Mouse (Mus musculus) skeletal muscle tissue, adult 2 months (tissue): Measurements from ENCODE around the gene Nsmce1.

Experiments used
- DNase-seq: peaks from one replicate; pipeline ENCODE4 v3.0.0-alpha.2; 2012; ENCODE audit warnings: low read depth, low spot score

Nsmce1 gene

DNA sequence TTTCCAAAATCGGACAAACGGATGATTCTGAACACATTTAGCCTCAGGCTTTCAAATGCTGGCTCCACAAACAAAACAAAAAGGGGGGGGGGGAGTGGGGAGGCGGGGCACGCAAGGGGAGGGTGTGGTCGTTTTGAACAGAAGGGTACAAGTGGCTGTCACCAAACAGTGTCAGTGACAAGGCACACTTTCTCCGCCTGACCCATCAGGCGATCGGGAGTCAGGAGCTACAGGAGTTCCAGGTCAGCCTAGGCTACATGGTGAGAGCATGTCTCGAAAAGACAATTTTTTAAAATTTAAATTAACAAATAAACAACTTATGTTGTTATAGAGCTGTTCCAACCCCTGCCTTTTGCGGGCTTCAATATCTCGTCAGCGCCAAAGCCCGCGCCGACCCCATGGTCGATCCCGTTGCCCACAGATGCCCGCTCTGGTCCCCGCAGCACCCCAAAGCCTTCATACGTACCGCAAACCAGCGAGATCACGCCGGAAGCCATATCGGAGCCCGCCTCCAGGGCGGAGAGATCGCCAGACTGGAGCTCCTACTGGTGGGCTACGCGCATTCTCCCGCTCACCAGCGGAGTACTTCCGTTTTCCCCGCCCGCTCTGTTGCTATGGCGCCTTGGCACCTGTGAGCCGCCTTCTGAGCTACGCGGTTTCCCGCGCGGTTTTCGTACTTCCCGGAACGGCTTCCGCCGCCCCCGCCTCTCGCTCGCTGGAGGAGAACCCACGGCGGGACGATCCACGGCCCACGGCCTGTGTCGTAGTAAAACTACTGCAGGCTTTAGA is at the start of gene Nsmce1:
Gene Nsmce1, minus strand, starts transcription at position 650 of the 789 bp plus-strand sequence.
- peak; percentile 93 for DNase-seq

DNA sequence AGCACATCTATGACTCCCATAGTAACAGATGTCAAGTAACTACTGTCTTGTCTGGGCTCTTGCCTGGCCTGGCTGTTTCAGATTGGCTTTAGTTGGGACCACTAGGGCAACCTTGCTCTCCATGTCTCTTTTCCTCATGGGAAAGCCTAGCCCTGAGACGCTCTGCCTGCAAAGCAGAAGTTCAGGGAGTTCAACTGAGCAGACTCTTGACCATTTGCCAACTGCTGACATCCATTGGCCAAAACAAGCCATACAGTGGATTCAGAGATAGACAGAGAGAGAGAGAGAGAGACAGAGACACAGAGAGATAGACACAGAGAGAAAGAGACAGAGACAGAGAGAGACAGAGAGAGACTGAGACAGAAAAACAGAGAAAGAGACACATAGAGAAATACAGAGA is 49.6 kb upstream of the Nsmce1 start:
- DNase-seq = no peak

DNA sequence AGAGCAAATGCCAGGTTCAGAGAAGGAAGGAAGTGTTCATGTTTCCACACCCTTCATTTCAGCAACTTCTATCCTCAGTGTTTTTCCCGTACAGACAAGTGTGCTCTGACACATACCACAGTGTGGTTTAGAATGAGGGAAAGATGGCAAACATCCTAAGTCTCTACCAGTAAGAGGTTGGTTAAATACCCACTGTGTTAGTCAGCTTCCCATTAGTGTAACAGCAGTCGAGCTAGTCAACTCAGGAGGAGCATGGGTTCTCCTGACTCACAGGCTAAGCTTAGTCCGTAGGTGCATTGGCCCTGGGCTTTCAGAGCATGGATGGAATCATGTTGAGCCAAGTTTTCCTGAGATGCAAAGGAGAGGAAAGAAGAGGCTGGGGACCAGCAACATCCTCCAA is 48.0 kb upstream of the Nsmce1 start:
- no peak for DNase-seq

DNA sequence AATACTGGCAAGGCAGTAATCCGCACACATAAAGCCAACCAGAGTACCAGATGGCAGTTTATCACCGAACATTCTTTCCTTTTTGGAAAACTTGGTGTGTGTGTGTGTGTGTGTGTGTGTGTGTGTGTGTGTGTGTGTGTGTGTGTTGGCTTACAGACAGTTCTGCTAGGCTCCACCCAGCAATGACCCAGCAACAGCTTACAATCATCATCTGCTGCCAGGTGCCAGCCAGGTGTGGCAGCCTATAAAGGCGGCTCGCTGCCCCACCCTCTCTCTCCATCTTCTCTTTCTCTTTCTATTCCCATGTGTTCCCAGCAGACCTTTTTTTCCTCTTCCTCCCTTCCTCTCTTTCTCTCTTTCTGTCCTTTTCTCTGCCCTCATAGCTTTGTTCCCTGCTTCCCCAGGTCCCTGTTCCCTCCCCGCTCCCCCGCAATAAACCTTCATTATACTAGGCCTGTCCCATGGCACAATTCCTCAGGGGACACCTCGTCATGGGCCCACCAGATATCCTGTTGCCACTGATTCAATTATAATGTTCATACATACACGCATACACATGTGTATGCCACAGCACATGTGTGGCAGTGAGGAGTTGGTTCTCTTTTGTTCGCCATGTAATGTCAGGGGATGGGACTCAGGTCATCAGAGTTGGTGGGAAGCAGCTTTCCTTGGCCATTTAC is 36.6 kb upstream of the Nsmce1 start:
- no peak for DNase-seq

DNA sequence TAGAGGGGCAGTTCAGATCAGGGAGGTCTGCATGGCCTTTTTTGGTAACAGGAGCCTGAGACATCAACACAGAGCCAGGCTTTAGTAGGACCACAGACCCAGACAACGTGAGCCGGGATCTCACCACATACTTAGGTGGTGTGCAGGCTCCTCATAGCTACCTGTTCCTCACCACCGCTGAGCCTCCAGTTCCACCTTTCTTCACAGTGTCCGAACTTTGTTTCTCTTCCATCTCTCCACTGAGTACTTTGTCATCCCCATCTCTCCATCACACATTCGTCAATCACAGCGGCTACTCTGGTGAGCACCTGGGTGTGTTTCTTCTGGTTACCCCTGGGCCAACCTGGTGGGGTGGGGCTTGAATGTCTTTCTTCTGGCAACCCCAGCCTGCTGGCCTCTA is 35.8 kb upstream of the Nsmce1 start:
- no peak for DNase-seq

DNA sequence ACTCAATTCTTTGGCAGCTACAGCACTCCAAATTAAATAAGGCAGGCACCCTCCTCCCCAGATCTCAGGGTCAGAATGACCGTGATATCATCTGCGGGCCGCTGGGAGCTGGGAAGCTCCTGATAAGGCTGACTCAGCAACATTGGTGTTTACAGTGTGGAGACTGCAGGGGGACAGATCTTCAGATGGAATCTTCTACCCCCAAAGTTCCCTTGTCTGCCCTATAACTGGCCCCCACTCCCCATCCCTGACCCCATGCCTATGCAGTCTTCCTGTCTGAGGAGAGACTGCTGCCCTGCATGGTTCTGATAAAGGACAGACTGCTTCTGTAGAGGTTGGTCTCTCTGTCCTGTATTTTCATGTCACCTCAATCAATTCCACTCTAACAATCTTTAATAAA is 31.7 kb upstream of the Nsmce1 start:
- DNase-seq = no peak

DNA sequence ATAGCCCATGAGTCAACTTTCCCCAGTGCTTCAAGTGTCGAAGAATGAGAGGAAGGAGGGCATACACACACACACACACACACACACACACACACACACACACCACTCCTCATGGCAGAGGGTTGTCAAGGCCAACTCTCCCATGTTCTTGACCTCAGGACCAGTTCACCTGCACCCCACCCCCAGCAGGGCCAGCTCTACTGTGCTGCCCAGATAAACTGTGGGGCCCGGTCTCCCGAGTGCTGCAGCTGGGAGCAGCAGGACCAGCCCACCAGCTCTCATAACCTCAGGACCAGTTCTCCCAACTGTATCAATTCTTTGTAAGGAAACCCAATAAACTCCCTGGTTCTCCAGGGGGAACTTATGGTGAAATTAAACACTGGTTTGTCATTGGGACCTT is 28.3 kb upstream of the Nsmce1 start:
- no peak for DNase-seq

DNA sequence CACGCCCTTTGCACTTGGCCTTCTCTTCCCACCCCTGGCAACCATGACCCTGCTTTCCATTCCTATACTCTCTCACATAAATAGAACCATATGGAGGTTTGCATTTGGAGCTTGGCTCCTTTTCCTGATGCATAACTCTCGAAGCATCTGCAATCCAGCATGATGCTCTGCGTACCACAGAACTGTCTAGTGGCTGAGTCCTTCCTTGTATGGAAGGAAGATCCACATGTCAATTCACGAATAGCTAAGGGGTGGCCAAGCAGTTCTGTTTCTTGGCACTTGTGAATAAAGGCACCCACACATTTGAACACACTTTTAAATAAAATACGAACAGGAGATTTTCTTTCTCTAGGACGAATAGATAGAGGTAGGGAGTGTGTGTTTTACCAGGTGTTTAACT is 26.1 kb upstream of the Nsmce1 start:
- no peak for DNase-seq

DNA sequence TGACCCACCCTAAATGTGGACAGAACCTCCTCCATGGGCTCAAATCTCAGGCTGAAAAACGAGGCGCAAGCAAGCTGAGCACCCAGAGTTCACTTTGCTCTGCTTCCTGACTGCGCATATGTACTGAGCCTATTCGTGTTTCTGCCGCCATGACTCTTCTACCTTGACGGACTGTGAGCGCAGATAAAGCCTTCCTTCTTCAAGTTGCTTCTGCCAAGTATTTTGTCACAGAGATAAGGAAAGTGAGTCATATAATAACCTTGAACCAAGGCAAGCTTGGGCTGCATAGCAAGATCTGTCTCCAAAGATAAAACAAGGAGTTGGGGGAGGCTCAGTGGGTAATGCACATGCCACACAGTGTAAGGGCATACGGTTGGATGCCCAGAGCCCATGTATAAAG is 25.3 kb upstream of the Nsmce1 start:
- DNase-seq = no peak

DNA sequence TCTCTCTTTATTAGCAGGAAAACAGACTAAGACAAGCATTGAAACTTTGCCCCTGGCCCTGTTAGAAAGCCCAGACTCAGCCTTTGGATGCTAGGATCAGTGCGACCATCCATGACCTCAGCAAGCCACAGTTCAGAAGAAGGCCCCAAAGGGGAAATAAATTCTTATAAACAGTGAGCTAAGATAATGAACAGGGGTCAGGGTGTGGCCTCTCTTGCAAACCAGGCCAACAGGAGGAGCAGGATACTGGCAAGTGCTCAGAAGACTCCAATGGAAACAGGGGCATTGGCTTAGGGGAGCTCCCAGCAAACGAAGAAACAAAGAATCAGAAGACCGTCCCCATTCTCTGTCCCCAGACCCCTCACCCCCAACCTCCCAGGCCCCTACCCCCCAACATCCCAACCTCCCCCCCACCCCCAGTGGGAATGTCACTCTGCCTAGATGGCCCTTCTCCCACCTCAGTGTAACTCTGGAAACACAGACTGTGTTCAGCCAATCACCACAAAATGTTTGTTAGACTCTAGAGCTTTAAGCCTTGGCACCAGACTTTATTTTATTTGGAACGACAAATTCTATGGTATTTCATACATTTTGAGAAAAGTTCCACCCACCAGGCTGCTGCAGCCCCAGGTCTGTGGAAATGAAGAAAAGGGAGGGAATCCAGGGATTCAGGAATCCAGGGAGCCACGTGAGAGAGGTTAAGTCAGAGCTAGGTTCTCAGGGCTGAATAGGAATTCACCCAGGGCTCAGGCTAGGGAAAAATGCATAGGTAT is 23.9 kb upstream of the Nsmce1 start:
- no peak for DNase-seq

DNA sequence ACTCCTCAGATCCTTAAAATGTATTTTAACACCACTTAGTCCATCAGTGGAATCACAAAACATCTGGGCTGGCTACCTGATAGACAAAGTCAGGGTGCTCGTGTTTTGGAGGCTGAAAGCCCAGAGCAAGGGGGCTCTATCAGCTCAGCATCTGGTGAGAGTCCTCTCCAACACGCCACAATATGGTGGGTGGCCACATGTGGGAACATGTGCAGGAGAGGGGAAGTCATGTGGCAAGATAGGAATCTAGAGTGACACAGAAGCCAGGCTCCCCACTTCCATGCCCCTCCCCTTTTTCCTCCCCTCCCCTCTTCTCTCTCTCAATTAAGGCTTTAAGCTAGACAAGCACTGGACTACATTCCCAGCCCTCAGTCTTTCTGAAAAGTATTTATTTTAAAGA is 20.5 kb upstream of the Nsmce1 start:
- no peak for DNase-seq

DNA sequence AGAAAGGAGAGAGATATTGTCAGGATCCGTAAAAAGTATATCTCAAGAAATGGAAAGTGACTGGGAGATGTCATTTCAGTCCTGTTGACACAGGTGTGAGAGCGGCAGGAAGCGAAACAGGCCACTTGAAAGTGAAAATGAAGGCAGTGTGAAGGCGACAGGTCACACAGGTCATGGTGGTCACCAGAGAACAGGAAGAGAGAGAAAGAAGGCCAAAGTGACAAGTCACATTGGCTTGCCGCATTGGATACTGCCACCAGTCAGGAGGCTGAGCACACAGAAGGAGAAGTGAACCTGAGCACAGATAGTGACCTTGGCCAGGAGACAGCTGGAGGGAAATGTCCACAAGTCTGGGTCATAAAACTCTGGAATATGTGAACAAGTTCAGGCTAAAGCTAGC is 20.0 kb upstream of the Nsmce1 start:
- DNase-seq = no peak

DNA sequence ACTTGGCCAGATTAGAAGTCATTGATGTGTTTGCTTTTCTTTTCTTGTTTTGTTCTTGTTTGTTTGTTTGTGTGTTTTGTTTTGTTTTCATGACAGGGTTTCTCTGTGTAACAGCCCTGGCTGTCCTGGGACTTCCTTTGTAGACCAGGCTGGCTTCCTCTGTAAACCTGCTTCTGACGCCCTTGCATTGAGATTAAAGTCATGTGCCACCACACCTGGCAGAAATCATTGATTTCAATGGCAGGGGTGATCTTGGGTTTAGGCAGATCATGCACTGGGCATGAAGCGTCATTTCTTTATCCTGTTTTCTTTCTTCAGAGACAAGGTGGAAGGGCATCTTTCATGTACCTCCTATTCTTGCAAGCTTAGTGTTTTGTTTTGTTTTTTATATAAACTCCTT is 15.9 kb upstream of the Nsmce1 start:
- no peak for DNase-seq

DNA sequence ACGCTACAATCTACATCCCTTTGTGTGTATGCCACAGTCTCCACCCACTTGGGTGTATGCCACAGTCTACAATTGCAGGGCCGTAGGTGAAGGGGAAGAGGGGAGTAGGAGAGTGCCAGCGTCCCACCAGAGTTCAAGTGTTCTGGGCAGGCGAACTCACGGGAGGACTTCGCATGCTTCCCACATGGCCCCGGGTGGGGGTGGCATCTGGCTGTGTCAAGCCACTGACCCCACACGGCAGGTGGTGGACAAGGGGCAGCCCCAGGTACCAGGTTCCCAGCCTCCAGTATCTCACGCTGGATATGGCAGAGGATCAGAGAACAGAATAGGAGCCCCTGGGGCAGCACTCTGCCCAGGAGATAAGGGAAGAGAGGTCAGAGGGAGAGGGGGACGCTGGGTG is 14.2 kb upstream of the Nsmce1 start:
- DNase-seq = no peak

DNA sequence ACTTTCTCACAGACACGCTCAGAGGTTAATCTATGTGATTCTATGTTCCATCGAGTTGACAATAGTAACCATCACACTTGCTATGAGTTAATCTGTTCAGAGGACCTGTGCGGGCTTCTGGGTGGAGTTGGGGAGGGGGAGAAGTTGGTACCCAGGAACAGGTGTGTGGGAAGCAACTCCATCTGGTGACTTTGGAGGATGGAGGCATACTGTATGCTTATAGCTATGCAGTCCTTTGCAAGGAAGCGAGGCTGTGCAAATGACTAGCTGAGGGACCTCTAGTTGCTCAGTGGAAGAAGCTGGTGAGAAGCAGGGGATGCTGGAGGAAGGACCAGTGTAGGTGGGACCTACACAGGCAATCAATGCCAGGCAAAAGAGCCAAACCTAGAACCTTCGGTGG is 13.2 kb upstream of the Nsmce1 start:
- DNase-seq = no peak

DNA sequence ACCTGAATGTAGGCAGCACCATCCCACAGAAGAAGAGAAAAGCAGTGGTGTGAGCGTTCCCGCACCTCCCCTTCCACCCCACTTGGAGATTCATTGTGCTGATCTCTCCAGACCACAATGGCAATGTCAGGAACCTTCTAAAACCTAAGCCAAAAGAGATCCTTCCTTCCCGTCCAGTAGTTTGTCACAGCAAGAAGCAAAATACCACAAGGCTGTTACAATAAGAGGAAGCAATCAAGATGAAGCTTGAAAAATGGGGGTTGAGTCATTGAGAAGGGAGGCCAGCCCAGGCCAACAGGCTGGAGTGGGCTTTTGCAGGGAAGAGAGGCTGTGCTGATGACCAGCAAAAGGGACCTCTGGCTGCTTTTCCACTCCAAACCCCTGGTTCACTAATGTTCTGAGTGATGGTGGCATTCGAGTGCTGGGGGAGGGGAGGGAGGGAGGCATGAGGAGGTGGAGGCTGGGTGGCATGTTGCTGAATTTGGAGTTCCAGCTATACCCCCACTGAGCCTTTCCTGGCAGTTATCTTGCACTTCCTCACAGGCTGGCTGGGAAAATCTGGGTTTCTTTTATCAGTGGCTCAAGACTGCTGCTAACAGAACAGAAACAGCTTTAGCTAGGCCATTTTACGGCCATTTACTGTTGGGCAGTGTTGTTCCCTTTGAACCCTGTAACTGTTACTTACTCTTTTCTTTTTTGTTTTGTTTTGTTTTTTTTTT is 12.1 kb upstream of the Nsmce1 start:
- DNase-seq = no peak

DNA sequence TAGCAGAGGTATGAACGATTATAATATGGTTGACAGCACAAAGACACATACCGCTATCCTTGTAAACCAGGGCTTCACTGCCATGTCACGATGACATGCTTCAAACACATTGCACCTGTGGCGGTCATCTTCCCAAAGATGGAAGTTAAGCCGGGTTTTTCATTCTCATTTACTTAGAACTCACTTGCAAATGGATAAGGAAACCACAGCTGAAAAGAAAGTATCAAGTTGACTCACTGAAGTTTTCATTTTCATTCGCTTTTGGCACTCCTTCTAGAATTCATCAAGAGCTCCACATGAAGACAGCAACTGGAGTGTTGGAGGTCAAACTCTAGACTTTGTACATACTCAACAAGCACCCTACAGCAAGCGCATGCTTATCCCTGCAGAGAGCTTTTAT is 9.5 kb upstream of the Nsmce1 start:
- no peak for DNase-seq

DNA sequence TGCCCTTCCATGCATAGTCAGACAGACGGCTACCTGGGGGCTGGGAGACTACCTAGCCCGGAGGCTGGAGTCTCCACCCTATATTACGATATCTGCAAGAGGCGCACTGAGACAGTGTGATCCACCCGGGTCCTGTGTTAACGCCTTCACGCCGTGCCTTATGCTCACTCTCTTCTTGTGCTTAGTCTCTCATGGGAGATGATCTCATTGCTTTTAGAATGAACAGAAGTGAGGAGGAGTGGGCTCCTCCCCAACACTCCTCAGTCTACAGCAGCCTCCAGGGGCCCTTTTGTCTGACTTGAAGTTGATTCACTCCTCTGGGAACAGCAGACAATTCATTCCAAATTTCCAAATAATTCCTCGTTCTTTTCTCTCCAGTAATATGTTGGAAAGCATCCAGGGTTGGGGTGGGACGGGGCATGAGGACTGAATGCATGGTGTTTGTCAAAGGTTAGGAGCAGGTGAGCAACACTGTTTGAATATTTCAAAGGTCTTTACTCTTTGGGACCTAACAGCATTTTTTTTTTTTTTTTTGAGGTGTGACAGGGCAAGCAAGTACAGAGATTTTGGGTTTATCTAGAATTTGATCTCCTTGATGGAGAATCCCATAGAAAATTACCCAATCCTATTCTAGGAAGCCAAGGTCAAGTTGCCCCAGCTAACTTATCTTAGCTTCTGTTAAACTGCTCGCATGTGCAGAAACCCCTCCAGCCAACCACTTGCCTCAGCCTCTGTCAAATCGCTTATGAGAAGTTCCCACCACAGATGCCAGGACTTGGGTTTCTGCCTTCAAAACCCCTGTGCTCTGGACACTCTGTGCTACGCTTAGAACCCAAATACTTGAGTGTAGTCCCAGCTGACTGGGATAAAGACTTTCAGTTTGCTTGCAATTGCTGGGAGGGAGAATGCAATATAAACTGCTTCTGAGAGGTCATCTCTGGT is 8.8 kb upstream of the Nsmce1 start:
- peak; percentile 54 for DNase-seq

DNA sequence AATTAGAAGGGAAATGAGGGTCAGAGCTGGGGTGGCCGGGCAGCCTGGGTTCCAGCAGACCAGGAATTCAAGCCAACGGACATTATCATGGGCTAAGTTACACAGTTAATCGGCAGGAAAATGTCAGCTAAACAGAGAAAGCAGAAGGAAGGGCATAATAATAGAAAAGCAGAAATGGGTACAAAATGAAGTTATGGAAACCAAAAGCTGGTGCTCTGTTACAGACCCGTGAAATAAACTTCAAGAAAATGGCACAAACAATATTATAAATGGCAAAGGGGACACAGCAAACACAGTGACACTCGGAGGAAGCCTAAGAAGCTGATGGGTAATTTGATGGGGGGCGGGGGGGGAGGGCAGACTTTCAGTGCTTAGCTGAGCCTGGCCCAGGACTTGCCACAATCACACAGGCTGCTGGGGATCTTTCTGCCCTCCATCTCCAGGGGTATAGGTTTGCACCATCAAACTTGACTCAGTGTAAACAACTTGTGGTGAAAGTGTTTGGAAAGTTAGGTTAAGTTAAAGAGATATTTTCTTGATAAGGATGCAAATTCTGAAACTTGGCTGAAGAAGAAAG is 4.6 kb upstream of the Nsmce1 start:
- no peak for DNase-seq

DNA sequence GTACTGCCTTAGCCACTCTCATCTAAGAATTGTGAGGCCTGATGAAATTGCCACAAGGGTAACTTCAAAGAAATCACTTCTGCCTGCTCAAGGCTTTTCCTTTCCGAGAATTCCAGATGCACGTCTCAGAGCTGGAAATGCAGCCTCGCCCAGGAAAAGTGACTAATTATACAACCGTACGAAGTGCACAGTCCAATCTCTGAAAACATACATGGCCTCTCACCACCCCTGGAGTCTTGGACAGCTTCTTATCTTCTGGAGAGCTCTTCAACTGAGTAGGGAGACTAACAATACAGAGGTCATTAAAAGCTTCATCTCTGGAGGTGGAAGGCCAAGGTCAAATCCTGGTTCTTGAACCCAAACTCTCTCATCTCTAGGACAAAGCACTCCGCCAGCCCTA is 1.2 kb upstream of the Nsmce1 start:
- no peak for DNase-seq

DNA sequence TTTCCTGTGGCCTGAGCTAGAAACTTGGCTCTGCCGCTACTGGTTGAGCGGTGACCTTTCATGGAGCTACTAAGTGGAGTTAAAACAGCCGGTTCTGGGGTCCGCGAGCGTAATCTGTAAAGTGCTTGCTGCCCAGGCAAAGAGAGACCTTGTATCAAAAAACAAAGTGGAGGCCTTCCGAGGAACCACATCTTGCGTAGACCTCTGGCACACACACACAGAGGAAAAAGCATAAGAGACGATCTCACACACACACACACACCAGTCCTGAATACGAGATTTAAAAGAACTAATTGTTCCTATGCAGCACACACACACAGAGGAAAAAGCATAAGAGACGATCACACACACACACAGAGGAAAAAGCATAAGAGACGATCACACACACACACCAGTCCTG is 364 bp upstream of the Nsmce1 start:
- DNase-seq = no peak
